Mouse (Mus musculus) C2C12 (cell line): ENCODE measurements around the gene Card6.

ENCODE experiments used
- CTCF ChIP-seq: IDR thresholded peaks from one replicate; pipeline ENCODE4 v1.5.1; 2011; ENCODE audit not compliant: control insufficient read depth, insufficient read depth, insufficient read length
- MAX ChIP-seq: IDR thresholded peaks from one replicate; pipeline ENCODE4 v1.6.1; 2011; ENCODE audit warnings: mild to moderate bottlenecking, control low read depth
- USF1 ChIP-seq: IDR thresholded peaks from one replicate; pipeline ENCODE4 v1.6.1; 2011; ENCODE audit warnings: low read depth, mild to moderate bottlenecking, control low read depth, moderate library complexity

DNA sequence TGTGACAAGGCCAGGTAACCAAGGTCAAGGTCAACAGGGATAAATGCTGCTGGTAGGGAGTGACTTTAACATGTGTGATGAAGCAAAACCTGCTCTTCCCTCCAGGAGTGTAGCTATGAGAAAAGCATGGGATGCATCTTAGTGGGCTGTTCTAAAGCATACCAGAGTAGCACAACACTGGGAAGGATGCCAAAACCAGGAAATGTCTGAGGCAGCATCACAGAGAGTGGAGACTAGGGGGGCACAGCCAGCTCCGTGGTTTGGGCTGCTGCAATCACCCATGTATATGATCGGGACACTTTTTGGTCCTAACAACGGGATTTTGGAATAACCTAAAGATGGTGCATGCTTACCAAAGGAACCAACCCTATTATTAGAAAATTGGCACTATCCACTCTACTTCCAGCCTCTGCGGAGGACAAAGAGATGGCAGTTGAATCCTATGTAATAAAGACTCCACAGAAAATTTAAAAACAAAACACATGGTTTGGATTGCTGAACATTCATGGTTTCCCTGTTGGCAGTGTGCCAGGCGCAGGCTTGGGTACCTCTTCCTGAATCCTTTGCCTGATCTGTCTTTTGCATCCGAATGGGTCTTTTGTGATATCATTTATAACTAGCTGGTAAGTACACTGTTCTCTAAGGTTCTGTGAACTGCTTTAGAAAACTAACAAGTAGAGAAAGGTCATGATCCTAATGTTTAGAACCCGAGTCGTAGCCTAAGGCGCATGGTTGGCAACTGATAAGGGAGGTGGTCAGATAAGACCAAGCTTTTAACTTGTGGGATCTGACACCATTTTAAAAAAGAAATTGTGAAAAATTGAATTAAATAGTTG lies 29.9 kb upstream of the Card6 start:
- TF ChIP-seq MAX, result no peak
- no peak for TF ChIP-seq CTCF
- TF ChIP-seq USF1, result no peak
